Mouse (Mus musculus) lung, postnatal 0 days (tissue): ENCODE measurements around the gene Wdr24. TPM values are rescaled to one million over a fixed set of nuclear protein-coding genes. Genes with fewer than 3 reads are reported as not detected.

ENCODE experiments used
- ATAC-seq: fragments of 200-750 bp; cut with Nextera tagmentation; 2 replicates; pipeline ENCODE4 v1.8.0; 2017; ENCODE audit warnings: moderate library complexity
- DNase-seq: peaks from one replicate; pipeline ENCODE4 v3.0.0-alpha.2; 2016; ENCODE audit warnings: low spot score
- H3K27ac ChIP-seq: fragments of 300-500 bp; sonication (generic); 2 replicates; pipeline ENCODE4 v1.5.1; 2014; ENCODE audit warnings: antibody characterized with exemption, mild to moderate bottlenecking, low read length, mixed read lengths
- H3K27me3 ChIP-seq: fragments of 300-500 bp; sonication (generic); replicated peaks from 2 replicates; pipeline ENCODE4 v1.6.1; 2014; ENCODE audit warnings: low read length, mixed read lengths; ENCODE audit not compliant: insufficient read depth
- H3K36me3 ChIP-seq: fragments of 300-500 bp; sonication (generic); 2 replicates; pipeline ENCODE4 v1.6.1; 2014; ENCODE audit warnings: low read length, mixed read lengths; ENCODE audit not compliant: insufficient read depth
- H3K4me1 ChIP-seq: fragments of 300-500 bp; sonication (generic); 2 replicates; pipeline ENCODE4 v1.6.1; 2014; ENCODE audit warnings: antibody characterized with exemption, low read depth, low read length, mixed read lengths; ENCODE audit not compliant: insufficient read depth
- H3K4me2 ChIP-seq: fragments of 300-500 bp; sonication (generic); replicated peaks from 2 replicates; pipeline ENCODE4 v1.6.1; 2014; ENCODE audit warnings: low read depth, mild to moderate bottlenecking, low read length, moderate library complexity, mixed read lengths
- H3K4me3 ChIP-seq: fragments of 300-500 bp; sonication (generic); 2 replicates; pipeline ENCODE4 v1.5.1; 2014; ENCODE audit warnings: low read depth, low read length
- H3K9ac ChIP-seq: fragments of 300-500 bp; sonication (generic); replicated peaks from 2 replicates; pipeline ENCODE4 v1.6.1; 2014; ENCODE audit warnings: low read depth, mild to moderate bottlenecking
- H3K9me3 ChIP-seq: fragments of 300-500 bp; sonication (generic); 2 replicates; pipeline ENCODE4 v1.6.1; 2016; ENCODE audit warnings: low read length, mixed read lengths
- CTCF ChIP-seq: IDR thresholded peaks from 2 replicates; pipeline ENCODE4 v1.5.1; 2016; ENCODE audit warnings: antibody characterized with exemption, mild to moderate bottlenecking
- EP300 ChIP-seq: IDR thresholded peaks from 2 replicates; pipeline ENCODE4 v1.6.1; 2016; ENCODE audit warnings: antibody characterized with exemption, mild to moderate bottlenecking, control low read depth
- WGBS: fragments of 180-500 bp; shearing (Covaris S2); extraction: QIAGEN DNeasy Blood & Tissue Kit; methylation state at CpG from one replicate; pipeline ENCODE4 v1.1.7; 2014; 5-methylcytosine and 5-hydroxymethylcytosine counted together
- polyA plus RNA-seq: library from polyadenylated mRNA; unstranded; fragments of >200 nt; fragmentation: Nextera tagmentation; extraction: Ambion mirVana; gene quantifications from 2 replicates; pipeline ENCODE4 v1.2.1, GENCODE M21; 2015

Gene Wdr24
- polyA plus RNA-seq, 1 experiment from 2014 or later, result 14.9 TPM

DNA sequence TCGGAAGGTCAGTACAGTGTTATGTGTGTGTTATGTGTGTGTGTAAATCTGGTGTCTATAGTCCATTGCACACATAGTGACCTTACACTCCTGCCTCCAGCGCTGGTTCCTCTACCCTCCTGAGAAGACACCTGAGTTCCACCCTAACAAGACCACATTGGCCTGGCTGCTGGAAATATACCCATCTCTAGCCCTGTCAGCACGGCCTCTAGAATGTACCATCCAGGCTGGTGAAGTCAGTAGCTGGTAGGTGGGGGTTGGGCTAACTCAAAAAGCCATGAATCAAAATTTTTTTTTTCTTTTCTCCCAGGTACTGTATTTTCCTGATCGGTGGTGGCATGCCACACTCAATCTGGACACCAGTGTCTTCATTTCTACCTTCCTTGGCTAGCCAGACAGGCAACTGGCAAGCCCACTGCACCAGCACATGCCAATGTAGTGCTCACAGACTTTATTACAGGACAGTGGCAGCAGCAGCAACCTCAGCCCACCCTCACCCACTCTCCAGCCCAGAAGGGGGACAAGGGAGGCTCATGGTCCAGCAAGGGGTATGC is 6.8 kb downstream of the Wdr24 start:
- TF ChIP-seq EP300 (no peak), CTCF (no peak)
- no peak for ATAC-seq
- 83% methylated on average over 4 of the region's 4 CpGs for WGBS
- Histone ChIP-seq H3K27me3 (no peaks in the 10 kb centered on the region), H3K4me3 (no peak overlapping the region), H3K27ac (no peak overlapping the region), H3K4me1 (peaks cover 35% of the 10 kb centered on the region), H3K9me3 (no peaks in the 10 kb centered on the region), H3K9ac (no peak overlapping the region), H3K36me3 (0 out of 2 replicates have a peak, but pooled peaks cover 11% of the 10 kb centered on the region), H3K4me2 (0 out of 2 replicates have a peak overlapping the region, but pooled peaks have one; percentile 85)
- DNase-seq, result no peak

DNA sequence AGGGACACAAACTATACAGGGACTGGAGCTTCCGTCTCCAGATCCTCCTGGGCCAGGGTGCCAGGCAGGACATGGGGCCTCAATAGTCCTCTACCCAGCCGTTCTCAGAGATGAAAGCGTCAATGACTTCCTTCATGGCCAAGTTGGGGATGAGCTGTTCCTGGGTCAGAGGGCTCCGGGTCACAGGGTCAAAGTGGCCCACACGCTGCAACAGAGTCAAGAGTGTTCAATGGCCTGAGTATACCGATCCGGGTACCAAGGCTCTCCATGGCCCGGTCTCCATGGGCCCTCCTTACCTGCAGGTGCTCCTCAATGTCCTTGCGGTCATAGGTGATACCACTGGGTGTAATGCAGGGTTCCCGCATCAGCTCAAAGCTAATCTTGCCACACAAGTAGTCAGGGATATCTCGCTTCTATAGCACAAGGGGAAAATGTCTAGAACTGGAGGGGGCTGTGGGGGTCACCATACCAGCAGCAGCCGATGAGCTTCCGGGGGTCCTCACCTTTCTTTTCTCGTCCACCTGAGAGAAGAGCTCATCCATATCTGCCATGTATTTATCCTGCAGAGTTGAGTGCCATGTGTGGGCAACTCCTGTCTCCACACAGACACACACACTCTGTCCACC is 7.5 kb downstream of the Wdr24 start:
- no peak for DNase-seq
- Histone ChIP-seq H3K4me3 (no peak overlapping the region), H3K4me2 (no peak overlapping the region; the same call in 1 of the 2 replicates), H3K9ac (no peak overlapping the region), H3K4me1 (peaks cover 35% of the 10 kb centered on the region), H3K36me3 (0 out of 2 replicates have a peak, but pooled peaks cover 11% of the 10 kb centered on the region), H3K27ac (no peak overlapping the region), H3K27me3 (no peaks in the 10 kb centered on the region), H3K9me3 (no peaks in the 10 kb centered on the region)
- WGBS, result 85% methylated on average over 14 of the region's 14 CpGs
- no peak for ATAC-seq
- no peak for TF ChIP-seq CTCF
- TF ChIP-seq EP300, result no peak

DNA sequence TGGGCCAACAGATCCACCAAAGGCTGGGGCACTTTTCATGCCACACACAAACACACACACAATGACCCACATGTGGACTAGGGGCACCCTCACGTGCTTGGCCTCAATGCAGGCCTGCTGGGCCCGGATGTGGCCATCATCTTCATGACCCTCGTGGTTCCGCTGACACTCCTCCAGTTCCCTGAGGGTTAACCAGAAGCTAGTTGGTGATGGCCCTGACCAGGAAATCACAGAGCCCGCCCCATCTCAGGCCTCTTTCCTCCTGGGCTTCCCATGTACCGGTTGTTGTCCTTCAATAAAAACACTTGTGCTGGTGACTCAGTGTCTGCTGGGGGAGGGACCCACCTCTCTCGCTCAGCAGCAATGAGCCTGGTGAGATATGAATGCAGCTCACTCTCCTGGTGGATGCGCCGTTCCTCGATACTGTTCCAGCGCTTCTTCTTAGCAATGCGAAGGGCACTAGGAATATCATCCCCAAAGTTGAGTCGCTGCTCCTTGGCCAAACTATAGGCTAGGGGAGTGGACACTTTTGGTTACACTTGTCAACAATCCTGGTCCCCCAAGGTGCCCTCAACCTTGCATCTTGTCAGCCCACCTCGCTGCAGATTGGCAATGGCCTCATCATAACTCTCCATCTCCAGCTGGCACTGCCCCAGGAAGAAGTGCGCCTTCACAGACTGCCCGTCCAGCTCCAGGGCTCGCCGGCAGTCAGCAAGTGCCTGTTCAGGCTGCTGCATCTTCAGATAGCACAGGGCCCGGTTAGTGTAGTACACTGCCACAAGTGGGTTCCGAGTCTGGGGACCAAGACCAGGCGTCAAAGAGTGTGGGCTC is 8.2 kb downstream of the Wdr24 start:
- TF ChIP-seq CTCF (no peak), EP300 (no peak)
- no peak for DNase-seq
- peak overlapping the region; percentile 82 for H3K27ac ChIP-seq
- no peak for ATAC-seq
- H3K36me3 ChIP-seq, result 0 out of 2 replicates have a peak, but pooled peaks cover 11% of the 10 kb centered on the region
- H3K4me3 ChIP-seq, result peak overlapping the region; percentile 55
- 44% methylated on average over 21 of the region's 21 CpGs for WGBS
- peak overlapping the region; percentile 66 for H3K9ac ChIP-seq
- H3K4me1 ChIP-seq, result peaks cover 37% of the 10 kb centered on the region
- H3K4me2 ChIP-seq, result peak overlapping the region; percentile 84
- H3K9me3 ChIP-seq, result no peaks in the 10 kb centered on the region
- no peaks in the 10 kb centered on the region for H3K27me3 ChIP-seq

GRCm38 (mm10) chr17:25832436-25833290 is 9.2 kb downstream of the Wdr24 start:
- ATAC-seq (peak; percentile 94), DNase-seq (peak; percentile 100)
- Histone ChIP-seq H3K9ac (peak overlapping the region; percentile 66), H3K27ac (peak overlapping the region; percentile 98), H3K4me3 (peak overlapping the region; percentile 55), H3K36me3 (0 out of 2 replicates have a peak, but pooled peaks cover 5% of the 10 kb centered on the region), H3K9me3 (no peaks in the 10 kb centered on the region), H3K4me2 (peak overlapping the region; percentile 84), H3K4me1 (peaks cover 45% of the 10 kb centered on the region), H3K27me3 (no peaks in the 10 kb centered on the region)
- peak; percentile 23; the same call in 1 of the 2 replicates for TF ChIP-seq CTCF
- no peak for TF ChIP-seq EP300
- 1% methylated on average over 72 of the region's 77 CpGs for WGBS

GRCm38 (mm10) chr17:25833291-25833663 is 9.8 kb downstream of the Wdr24 start, which contains the start of gene Stub1:
Gene Stub1 (minus strand): TSS chr17:25833404.
- no peak for TF ChIP-seq CTCF
- Histone ChIP-seq H3K27ac (peak within 1 kb of the TSS; percentile 98), H3K36me3 (0 out of 2 replicates have a peak, but pooled peaks cover 5% of the 10 kb centered on the region), H3K27me3 (no peaks in the 10 kb centered on the region), H3K9ac (peak within 1 kb of the TSS; percentile 66), H3K9me3 (no peaks in the 10 kb centered on the region), H3K4me2 (peak within 1 kb of the TSS; percentile 84), H3K4me1 (peaks cover 45% of the 10 kb centered on the region), H3K4me3 (peak within 1 kb of the TSS; percentile 55)
- WGBS, result 4% methylated on average over 24 of the region's 24 CpGs
- peak; percentile 97 for DNase-seq
- ATAC-seq, result peak; percentile 79
